Mouse (Mus musculus) heart, adult 2 months (tissue): ENCODE data around the gene Zfp651.

Experiments used
- CTCF ChIP-seq: fragments of 200-600 bp; IDR thresholded peaks from 2 replicates; pipeline ENCODE4 v1.8.1; 2022; ENCODE audit warnings: antibody characterized with exemption, mild to moderate bottlenecking, moderate library complexity
- EP300 ChIP-seq: fragments of 200-500 bp; IDR thresholded peaks from 2 replicates; pipeline ENCODE4 v1.6.1; 2011; ENCODE audit warnings: low read depth, low read length, control low read depth; ENCODE audit not compliant: insufficient read depth
- POLR2A ChIP-seq: fragments of 200-500 bp; IDR thresholded peaks from 2 replicates; pipeline ENCODE4 v1.6.1; 2011; ENCODE audit warnings: mild to moderate bottlenecking, low read depth, low read length, control low read depth; ENCODE audit not compliant: insufficient read depth

DNA sequence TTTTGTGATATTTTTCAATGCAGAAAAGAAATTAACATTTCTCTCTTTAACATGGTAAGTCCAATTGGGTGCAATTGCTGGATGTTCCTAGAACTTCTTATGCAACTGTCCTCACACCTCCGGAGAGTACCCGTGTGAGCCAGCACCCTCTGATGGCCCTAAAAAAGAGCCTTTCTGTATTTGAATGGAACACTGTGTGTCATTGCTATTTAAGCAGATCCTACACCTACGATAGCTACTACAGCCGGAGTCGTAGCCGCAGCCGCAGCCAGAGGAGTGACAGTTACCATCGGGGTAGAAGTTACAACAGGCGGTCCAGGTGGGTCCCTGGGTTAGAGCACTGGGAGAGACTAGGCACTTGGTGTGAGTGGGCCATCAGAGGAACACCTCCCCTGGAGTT, 6.4 kb upstream of the Zfp651 start:
- no peak for TF ChIP-seq CTCF
- no peak for TF ChIP-seq POLR2A
- TF ChIP-seq EP300, result no peak
